Mouse (Mus musculus) Patski (cell line): ENCODE measurements around the gene Vps13d. TPM values are rescaled to one million over a fixed set of nuclear protein-coding genes. Genes with fewer than 3 reads are reported as not detected.

Source experiments
- ATAC-seq: fragments of 100-300 bp; one replicate; pipeline ENCODE4 v1.8.0; 2021
- CTCF ChIA-PET: fragments of 350-600 bp; sonication (Branson Sonifier 250); formaldehyde crosslinking; loops from one replicate; lab custom pipeline; 2022; ENCODE audit warnings: inconsistent platforms; lab: Charles Lee
- POLR2A ChIA-PET: fragments of 350-600 bp; sonication (Branson Sonifier 250); formaldehyde crosslinking; loops from one replicate; lab custom pipeline; 2022; ENCODE audit warnings: antibody characterized with exemption, inconsistent platforms; lab: Charles Lee
- DNase-seq: peaks from one replicate; pipeline ENCODE4 v3.0.0-alpha.2; 2011; ENCODE audit warnings: low read depth, low spot score
- H3K27me3 ChIP-seq: fragments of 371-371 bp; one replicate; pipeline ENCODE4 v1.5.1; 2021
- CTCF ChIP-seq: fragments of 100-300 bp; IDR thresholded peaks from one replicate; pipeline ENCODE4 v1.5.1; 2021
- in situ Hi-C: fragments of 300-500 bp; cut with MboI; formaldehyde crosslinking; loops from 3 replicates; pipeline ENCODE4 v1.11.1; 2018; ENCODE audit warnings: low pct_unique_long_range_greater_than_20kb, mixed read lengths
- polyA plus RNA-seq: library from polyadenylated mRNA; unstranded; gene quantifications from one replicate; pipeline ENCODE4 v1.2.3, GENCODE M21; 2021

The Vps13d gene
- polyA plus RNA-seq, 1 experiment from 2014 or later: 36.6 TPM

- DNase-seq: no peak
- no peaks in the 10 kb centered on the region for H3K27me3 ChIP-seq
- TF ChIP-seq CTCF: no peak
- in situ Hi-C loops: loop anchor here (25.0 kb wide), 1 partner anchor 1719 kb away; the partner anchor contains the start of gene Pdpn
- CTCF ChIA-PET: interaction anchor here (1.0 kb wide), 1 partner anchor 52 kb away, joined by 3 read pairs; no protein-coding TSS in a partner anchor
- POLR2A ChIA-PET: no interaction called here
- no peak for ATAC-seq
Observed at GRCm38 (mm10) chr4:145005943-145006545, 188.8 kb downstream of the Vps13d start.

- ChIA-PET POLR2A (no interaction called here), CTCF (interaction anchor here (0.9 to 1.4 kb wide), 2 partner anchors 12 to 13 kb away, joined by 3 read pairs; no protein-coding TSS in a partner anchor)
- ATAC-seq (no peak), DNase-seq (no peak)
- in situ Hi-C loops: loop anchor here (5.0 to 25.0 kb wide), 2 partner anchors 112 to 1717 kb away; partner anchors contain the start of genes Dhrs3 and Pdpn
- no peaks in the 10 kb centered on the region for H3K27me3 ChIP-seq
- no peak for TF ChIP-seq CTCF
Observed at GRCm38 (mm10) chr4:145004176-145004575, 190.6 kb downstream of the Vps13d start.

DNA sequence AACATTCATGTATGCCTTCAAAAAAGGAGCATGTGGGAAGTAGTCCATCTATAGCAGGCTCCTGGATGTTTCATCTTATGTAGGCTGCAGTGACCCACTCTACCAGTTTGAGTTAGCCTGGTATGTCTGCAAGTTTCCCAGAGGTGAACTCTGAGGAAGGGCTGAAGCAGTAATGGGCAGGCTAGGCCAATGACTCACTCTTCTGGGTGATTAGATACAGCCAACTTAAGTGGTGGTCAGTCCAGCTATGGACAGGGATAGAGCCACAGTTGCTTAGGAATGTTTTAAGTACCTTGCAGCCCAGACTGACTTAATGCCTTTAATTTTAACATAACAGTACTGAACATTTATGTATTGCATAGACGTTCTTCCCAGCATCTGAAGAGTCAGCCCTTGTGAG, 192.1 kb downstream of the Vps13d start:
- CTCF ChIA-PET: interaction anchor here (0.6 to 1.2 kb wide), 3 partner anchors 9 to 82 kb away, joined by 3 to 4 read pairs (median 3); no protein-coding TSS in a partner anchor
- in situ Hi-C loops: loop anchor here (5.0 to 25.0 kb wide), 2 partner anchors 110 to 1715 kb away; partner anchors contain the start of genes Dhrs3 and Pdpn
- TF ChIP-seq CTCF: no peak
- no peak for ATAC-seq
- no peak for DNase-seq
- POLR2A ChIA-PET: interaction anchor here (0.9 to 1.9 kb wide), 2 partner anchors 11 to 54 kb away, joined by 6 read pairs; no protein-coding TSS in a partner anchor
- H3K27me3 ChIP-seq: no peaks in the 10 kb centered on the region

GRCm38 (mm10) chr4:144999903-145000382, 194.9 kb downstream of the Vps13d start:
- DNase-seq (peak; percentile 98), ATAC-seq (peak; percentile 88)
- in situ Hi-C loops: loop anchor here (5.0 to 25.0 kb wide), 3 partner anchors 53 to 1713 kb away; partner anchors contain the start of genes Dhrs3 and Pdpn
- no peaks in the 10 kb centered on the region for H3K27me3 ChIP-seq
- CTCF ChIA-PET: interaction anchor here (0.7 to 4.8 kb wide), 8 partner anchors 10 to 70 kb away, joined by 3 to 13 read pairs (median 4); no protein-coding TSS in a partner anchor
- POLR2A ChIA-PET: interaction anchor here (0.6 to 2.6 kb wide), 8 partner anchors 10 to 109 kb away, joined by 3 to 20 read pairs (median 4); partner anchors contain the start of gene Dhrs3
- no peak for TF ChIP-seq CTCF

DNA sequence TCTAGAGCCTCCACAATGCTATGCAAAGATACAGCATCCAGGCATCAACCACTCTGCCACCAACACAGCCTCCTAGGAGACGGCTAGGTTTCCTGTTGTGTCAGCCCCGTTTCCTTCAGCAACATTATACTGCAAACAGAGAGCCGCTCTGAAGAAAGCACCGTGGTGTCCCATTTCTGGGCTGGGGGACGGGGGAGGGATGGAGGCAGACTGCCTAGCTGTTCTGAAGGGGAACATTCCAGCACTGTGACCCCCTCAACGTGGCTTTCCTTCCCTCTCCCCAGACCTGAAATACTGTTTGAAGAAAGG, 195.3 kb downstream of the Vps13d start:
- no peak for DNase-seq
- H3K27me3 ChIP-seq: no peaks in the 10 kb centered on the region
- POLR2A ChIA-PET: interaction anchor here (0.6 to 2.6 kb wide), 6 partner anchors 24 to 108 kb away, joined by 3 to 20 read pairs (median 6); partner anchors contain the start of gene Dhrs3
- CTCF ChIA-PET: interaction anchor here (0.7 to 4.8 kb wide), 9 partner anchors 11 to 69 kb away, joined by 3 to 13 read pairs (median 4); no protein-coding TSS in a partner anchor
- no peak for ATAC-seq
- TF ChIP-seq CTCF: no peak
- in situ Hi-C loops: loop anchor here (5.0 kb wide), 1 partner anchor 52 kb away; no protein-coding TSS in a partner anchor

- DNase-seq (no peak), ATAC-seq (no peak)
- H3K27me3 ChIP-seq: no peaks in the 10 kb centered on the region
- in situ Hi-C loops: loop anchor here (5.0 kb wide), 1 partner anchor 52 kb away; no protein-coding TSS in a partner anchor
- ChIA-PET CTCF (interaction anchor here (0.7 to 4.8 kb wide), 10 partner anchors 10 to 233 kb away, joined by 3 to 13 read pairs (median 4); no protein-coding TSS in a partner anchor), POLR2A (interaction anchor here (1.1 to 2.6 kb wide), 6 partner anchors 24 to 108 kb away, joined by 3 to 20 read pairs (median 4); partner anchors contain the start of gene Dhrs3)
- TF ChIP-seq CTCF: no peak
Observed at GRCm38 (mm10) chr4:144998808-144999571, 195.8 kb downstream of the Vps13d start.

DNA sequence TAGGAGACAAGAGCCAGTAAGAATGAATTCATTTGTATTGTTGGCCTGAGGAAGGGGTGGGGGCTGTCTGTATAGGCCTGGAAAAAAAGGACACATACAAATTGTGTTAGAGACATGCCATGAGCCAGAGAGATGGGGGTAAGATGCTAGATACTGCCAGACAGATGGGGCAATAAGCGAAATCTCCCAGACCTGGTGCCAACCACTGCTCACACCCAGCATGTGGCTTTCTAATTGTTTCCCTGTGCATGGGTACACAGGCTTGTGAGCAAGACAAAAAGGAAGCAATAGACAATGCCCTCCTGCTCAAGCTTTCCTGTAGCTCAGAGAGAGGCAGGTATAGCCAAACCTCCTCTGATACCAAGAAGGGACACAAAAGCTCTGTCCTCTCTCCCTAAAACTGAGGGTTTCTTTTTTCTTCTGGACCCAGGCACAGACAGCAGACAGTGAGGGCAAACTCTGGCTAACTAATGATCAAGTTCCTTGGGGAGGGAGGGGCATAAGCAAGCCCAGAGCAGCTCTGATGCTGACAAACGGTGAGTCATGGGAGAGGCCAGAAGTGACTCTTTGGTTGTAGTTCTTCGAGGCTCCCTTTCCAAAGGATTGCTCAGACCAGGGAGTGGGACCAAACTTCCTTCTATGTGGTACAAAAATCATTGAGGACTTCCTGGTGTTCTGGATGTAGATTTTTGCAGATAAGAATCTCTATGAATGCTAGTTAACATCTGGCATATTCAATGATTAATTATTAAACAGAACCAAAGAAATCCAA, 196.7 kb downstream of the Vps13d start:
- CTCF ChIA-PET: interaction anchor here (0.9 to 4.8 kb wide), 5 partner anchors 9 to 232 kb away, joined by 3 to 13 read pairs (median 3); no protein-coding TSS in a partner anchor
- DNase-seq (peak; percentile 77), ATAC-seq (peak; percentile 44)
- H3K27me3 ChIP-seq: no peaks in the 10 kb centered on the region
- TF ChIP-seq CTCF: no peak
- POLR2A ChIA-PET: interaction anchor here (0.9 to 1.7 kb wide), 5 partner anchors 41 to 104 kb away, joined by 3 to 4 read pairs (median 4); no protein-coding TSS in a partner anchor
- in situ Hi-C loops: loop anchor here (5.0 kb wide), 1 partner anchor 51 kb away; no protein-coding TSS in a partner anchor

DNA sequence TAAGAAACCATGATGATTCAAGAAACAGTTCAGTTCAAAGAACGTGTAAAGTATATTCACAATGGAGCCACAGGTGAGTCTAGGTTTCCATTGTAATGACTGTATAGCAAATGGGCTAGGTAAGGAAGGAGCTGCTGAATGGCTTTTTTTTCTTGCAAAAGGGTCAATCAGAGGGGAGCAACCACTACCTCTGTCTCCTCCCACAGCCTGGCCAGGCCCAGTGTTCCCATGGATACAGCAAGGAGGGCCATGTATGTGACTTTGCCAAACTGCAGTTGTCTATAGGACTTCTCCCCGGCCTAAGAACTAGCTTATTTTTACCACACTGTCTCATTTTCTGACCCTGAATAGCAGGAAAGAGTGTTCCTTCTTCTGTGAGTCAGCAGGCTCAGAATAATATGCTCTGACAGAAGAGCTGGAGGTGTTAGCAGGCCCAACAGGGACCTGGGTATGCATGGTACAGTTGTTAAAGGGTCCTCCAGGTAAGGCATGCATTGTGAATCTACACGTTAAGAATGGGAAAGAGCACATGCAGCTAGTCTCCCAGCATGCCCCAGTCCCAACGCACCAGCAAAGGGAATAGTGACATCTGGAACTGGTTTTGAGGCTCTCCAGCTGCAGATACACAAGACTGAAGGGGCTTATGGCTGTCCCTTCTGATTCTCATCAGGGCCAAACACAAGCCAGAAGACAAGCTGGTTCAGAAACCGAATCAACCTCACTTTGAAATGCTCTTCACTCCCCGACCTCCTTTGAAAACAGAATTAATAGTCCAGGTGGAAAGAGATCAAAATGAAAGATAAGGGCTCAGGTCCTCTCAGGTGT, 197.6 kb downstream of the Vps13d start:
- ATAC-seq (no peak), DNase-seq (no peak)
- ChIA-PET POLR2A (interaction anchor here (0.8 to 1.7 kb wide), 6 partner anchors 40 to 103 kb away, joined by 3 to 4 read pairs (median 4); no protein-coding TSS in a partner anchor), CTCF (interaction anchor here (0.8 to 4.8 kb wide), 5 partner anchors 11 to 67 kb away, joined by 3 to 13 read pairs (median 4); no protein-coding TSS in a partner anchor)
- no peak for TF ChIP-seq CTCF
- in situ Hi-C loops: loop anchor here (5.0 kb wide), 1 partner anchor 50 kb away; no protein-coding TSS in a partner anchor
- no peaks in the 10 kb centered on the region for H3K27me3 ChIP-seq
